Mouse (Mus musculus): ENCODE data around the gene Tle6.

DNA sequence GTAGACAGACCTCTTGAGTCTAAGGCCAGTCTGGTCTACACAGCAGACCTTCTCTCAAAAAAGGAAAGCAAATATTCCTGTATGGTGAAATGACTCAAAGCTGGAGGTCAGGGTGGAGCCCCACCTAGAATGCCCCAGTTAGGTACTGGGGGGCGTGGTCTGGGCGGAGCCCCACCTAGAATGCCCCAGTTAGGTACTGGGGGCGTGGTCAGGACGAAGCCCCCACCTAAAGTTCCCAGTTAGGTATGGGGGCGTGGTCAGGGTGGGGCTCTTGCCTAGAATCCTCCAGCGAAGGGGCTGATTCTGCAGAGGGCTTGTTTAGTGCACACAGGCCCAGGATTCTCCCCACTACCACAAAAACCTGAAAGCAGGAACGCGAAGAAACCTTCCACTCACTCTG, 22.6 kb upstream of the Tle6 start:
- no peak for TF ChIP-seq CTCF (conservative IDR thresholded peaks at IDR 0.05; ENCODE audit: insufficient read depth, insufficient read length, low read depth, low read length)
- no peak for TF ChIP-seq POLR2A (IDR thresholded peaks at IDR 0.05; ENCODE audit: low read depth, low read length)

Measured in kidney, adult 2 months (tissue).